Mouse (Mus musculus) bone marrow macrophage, adult 2 months (primary cell): ENCODE data around the gene Rasgef1b.

Experiments used
- CTCF ChIP-seq: IDR thresholded peaks from 2 replicates; pipeline ENCODE4 v1.5.1; 2012; ENCODE audit warnings: low read depth, mild to moderate bottlenecking, low read length, moderate library complexity
- POLR2A ChIP-seq: IDR thresholded peaks from 2 replicates; pipeline ENCODE4 v1.6.1; 2012; ENCODE audit warnings: mild to moderate bottlenecking, low read depth, low read length, borderline replicate concordance

GRCm38 (mm10) chr5:99174608-99175385 lies 554.1 kb downstream of the Rasgef1b start:
- TF ChIP-seq CTCF (no peak), POLR2A (no peak)
